19 mouse cellular contexts compared by ENCODE assay signal in the genomic region with DNA sequence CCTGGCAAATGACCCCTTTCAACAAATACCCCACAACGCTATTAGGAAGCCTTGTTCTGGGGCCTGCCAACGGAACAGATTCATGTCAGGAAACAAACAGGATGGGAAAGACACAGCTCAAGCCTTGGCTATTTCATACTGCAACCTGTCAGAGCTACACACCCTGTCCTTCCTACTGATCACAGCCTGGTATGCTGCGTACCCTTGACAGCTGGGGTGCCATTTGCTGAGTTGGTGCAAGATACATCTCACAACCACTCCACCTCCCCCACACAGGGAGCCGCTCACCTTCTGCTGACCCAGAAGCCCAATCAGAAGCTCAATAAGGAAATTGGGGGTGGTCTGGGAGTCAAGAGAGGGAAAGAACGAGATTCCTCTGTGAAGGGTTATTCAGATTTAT.
"Had no signal": no experiment of that assay in that cellular context is flagged by ENCODE, and none has a peak within 500 bp of the region (broad histone marks: within the 10 kb centered on the region; RNA-seq: fewer than 3 reads in every experiment).

No protein-coding gene starts in this region.

- H3K9ac ChIP-seq: lung, embryonic 14.5 days; midbrain, embryonic 12.5 days; neural tube, embryonic 13.5 days; neural tube, embryonic 15.5 days had no signal

- H3K36me3 ChIP-seq: midbrain, embryonic 10.5 days; midbrain, embryonic 12.5 days; neural tube, embryonic 13.5 days; neural tube, embryonic 15.5 days had no signal

- H3K4me1 ChIP-seq: midbrain, embryonic 12.5 days; neural tube, embryonic 15.5 days had no signal

- H3K4me2 ChIP-seq: lung, embryonic 14.5 days; midbrain, embryonic 12.5 days; neural tube, embryonic 13.5 days; neural tube, embryonic 15.5 days had no signal

- H3K27me3 ChIP-seq: midbrain, embryonic 12.5 days; neural tube, embryonic 13.5 days; neural tube, embryonic 15.5 days had no signal

- DNase-seq: lung, adult 18-20 months; lung, embryonic 14.5 days; lung, postnatal 10 days; lung, postnatal 4 days; midbrain, embryonic 14.5 days; retina, postnatal 1 day; right cerebral cortex, adult 18-20 months; right cerebral cortex, postnatal 25 days; right cerebral cortex, postnatal 4 days; spleen, adult 18-20 months; thymus, adult 18-20 months; thymus, postnatal 25 days; thymus, postnatal 4 days had no signal

- H3K9me3 ChIP-seq: midbrain, embryonic 12.5 days; neural tube, embryonic 15.5 days had no signal

- ATAC-seq: midbrain, embryonic 16.5 days had no signal

- H3K27ac ChIP-seq: midbrain, embryonic 10.5 days; midbrain, embryonic 12.5 days; neural tube, embryonic 13.5 days; neural tube, embryonic 15.5 days had no signal

- H3K4me3 ChIP-seq: midbrain, embryonic 10.5 days; midbrain, embryonic 12.5 days; myocyte; neural tube, embryonic 13.5 days; neural tube, embryonic 15.5 days had no signal
